Mouse (Mus musculus) layer of hippocampus, adult 2 months (tissue): ENCODE results near the gene Gabpb2. TPM values are rescaled to one million over a fixed set of nuclear protein-coding genes. Genes with fewer than 3 reads are reported as not detected.

Source experiments
- DNase-seq, 2 experiments: peaks; one replicate each; pipeline ENCODE4 v3.0.0; 2022; ENCODE audit warnings: low spot score in 2 of 2
- H3K27ac ChIP-seq: fragments of 200-600 bp; 2 replicates; pipeline ENCODE4 v1.8.1; 2022
- H3K4me3 ChIP-seq: fragments of 200-600 bp; 2 replicates; pipeline ENCODE4 v1.8.1; 2022; ENCODE audit warnings: mild to moderate bottlenecking
- CTCF ChIP-seq: fragments of 200-600 bp; conservative IDR thresholded peaks from 2 replicates; pipeline ENCODE4 v1.8.1; 2022; ENCODE audit warnings: antibody characterized with exemption, mild to moderate bottlenecking, moderate library complexity
- total RNA-seq, 2 experiments: library from RNA; stranded (reverse); gene quantifications; 2 replicates each; pipeline ENCODE4 v1.2.3; 2021

Gene Gabpb2
- total RNA-seq, 2 experiments from 2014 or later = 15.4 to 20.0 TPM

DNA sequence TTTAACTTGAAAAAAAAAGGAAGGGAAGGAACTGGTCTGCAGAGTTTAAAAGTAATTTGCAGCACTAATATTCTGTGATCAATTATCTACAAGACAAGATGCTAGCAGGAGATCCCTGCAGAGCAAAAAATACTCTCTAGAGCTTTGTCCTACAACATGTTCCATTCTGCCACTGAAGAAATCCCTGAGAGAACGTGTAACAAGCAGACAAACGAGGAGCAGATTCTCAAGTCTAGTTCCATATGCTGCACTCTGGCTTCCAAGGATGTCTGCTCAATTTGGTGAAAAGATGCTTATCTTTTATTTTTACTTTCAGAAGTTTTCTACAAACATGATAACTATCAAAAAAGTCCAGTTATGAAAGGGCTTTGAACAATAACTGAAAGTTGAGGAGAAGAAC is 17.2 kb downstream of the Gabpb2 start:
- peak overlapping the region; percentile 20 for H3K27ac ChIP-seq
- DNase-seq = peak in 1 of 2 experiments; percentile 35
- no peak overlapping the region for H3K4me3 ChIP-seq
- TF ChIP-seq CTCF = no peak

DNA sequence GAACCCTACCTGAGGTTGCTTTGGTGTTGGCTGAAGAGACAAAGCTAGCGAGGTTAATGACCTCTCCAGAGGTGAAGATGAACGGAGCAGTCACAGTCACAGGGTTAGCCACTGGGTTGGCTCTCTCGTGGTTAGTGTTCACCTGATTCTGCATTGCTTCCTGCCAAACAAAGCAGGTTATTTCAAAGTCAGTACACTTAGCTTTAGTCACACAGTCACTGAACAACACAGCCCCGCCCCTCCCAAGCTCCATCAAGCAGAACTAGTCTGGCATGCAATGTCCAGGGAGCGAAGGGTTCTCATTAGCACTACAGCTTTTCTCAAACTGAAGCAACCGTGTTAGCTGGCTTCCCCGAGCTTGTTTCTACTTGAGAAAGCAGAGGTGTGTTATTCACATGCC is 17.6 kb downstream of the Gabpb2 start:
- no peak overlapping the region for H3K4me3 ChIP-seq
- no peak for TF ChIP-seq CTCF
- peak overlapping the region; percentile 20 for H3K27ac ChIP-seq
- no peak for DNase-seq

DNA sequence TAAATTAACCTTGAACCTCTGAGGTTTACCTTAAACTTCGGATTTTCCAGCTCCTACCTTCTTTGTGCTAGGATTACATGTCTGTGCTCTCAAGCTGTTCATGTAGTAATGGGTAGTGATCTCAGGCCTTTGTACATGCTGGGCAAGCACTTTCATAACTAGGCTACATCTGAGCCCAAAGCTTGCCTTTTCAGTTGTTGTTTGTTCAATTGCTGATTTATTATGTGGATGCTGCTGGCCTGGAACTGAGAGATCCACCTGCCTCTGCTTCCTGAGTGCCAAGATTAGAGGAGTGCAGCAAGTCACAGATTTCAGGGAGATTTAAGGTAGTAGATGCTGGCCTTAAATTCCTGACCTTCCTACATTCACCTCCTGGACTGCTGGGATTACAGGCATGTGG is 18.6 kb downstream of the Gabpb2 start:
- TF ChIP-seq CTCF = no peak
- Histone ChIP-seq H3K4me3 (no peak overlapping the region), H3K27ac (no peak overlapping the region)
- DNase-seq = no peak

DNA sequence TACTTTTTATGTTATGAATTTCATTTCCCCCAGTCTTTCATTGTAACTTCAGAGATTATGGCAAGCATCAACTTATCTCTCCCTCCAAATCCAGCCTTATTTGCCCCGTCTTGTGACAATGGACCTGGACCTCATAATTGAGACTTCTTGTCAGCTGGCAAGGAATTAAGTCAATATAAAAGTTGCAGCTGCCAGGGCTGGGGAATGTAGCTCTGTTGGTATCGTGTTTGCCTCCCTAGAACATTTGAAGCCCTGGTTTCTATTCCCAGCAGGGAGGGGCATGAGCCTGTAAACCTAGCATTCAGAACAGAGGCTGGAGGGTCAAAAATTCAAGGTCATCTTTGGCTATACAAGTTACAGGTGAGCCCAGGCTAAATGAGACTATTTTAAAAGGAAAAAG is 21.9 kb downstream of the Gabpb2 start:
- no peak for DNase-seq
- no peak for TF ChIP-seq CTCF
- H3K4me3 ChIP-seq = no peak overlapping the region
- no peak overlapping the region for H3K27ac ChIP-seq

DNA sequence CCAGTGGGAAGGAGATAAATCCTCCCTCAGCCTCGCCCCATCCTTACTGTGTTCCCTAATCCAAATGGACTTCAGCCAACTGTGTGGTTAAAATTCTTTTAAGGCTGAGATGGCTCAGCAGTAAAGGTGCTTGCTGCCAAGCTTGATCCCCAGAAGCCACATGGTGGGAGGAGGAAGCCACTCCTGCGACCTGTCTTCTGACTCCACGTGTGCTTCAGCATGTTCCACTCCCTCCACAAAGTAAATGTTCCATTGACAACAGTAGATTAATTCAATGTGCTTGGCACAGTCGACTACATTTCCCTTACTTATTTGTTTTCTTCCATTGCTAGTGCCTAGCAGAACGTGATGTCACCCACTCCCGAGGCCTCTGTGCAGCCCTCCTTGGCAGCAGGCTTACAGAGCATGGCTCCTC is 23.0 kb downstream of the Gabpb2 start:
- DNase-seq = no peak
- no peak for TF ChIP-seq CTCF
- H3K27ac ChIP-seq = peak overlapping the region; percentile 36
- H3K4me3 ChIP-seq = no peak overlapping the region

DNA sequence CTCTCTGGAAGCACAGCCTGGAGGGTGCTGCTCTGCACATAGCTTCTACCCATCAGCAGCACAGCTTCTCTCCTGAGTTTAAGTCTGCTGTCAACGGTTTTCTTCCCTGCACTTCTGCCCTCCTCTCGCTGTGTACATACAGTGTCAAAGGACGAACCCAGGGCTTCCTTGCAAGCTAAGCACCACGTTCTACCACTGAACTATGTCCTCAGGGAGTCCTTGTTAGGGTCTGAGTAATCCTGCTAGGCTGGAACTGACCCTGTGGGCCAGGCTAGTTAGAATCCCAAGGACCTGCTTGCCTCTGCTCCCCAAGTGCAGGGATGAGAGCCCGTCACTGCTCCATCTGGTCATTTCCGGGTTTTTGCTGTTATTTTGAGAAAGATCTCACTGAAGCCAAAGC is 30.8 kb downstream of the Gabpb2 start:
- no peak for TF ChIP-seq CTCF
- no peak for DNase-seq
- Histone ChIP-seq H3K4me3 (no peak overlapping the region), H3K27ac (no peak overlapping the region)

DNA sequence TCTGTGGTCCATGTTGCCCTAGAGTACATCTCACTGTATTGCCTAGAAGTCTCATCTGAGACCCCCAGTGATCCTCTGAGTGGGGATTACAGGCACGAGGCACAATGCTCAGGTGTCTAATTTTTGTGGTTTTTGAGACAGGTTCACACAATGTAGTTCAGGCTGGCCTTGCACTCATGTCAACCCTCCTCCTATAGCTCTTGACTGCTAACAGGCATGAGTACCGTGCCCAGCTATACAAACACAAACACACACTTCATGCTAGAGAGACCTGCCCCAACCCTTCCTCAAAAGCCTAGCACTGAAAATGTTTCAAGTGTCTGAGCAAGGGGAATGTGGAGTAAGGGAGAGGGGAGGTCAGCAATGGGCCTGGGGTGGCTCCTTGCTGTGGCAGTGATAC is 31.6 kb downstream of the Gabpb2 start:
- Histone ChIP-seq H3K27ac (no peak overlapping the region), H3K4me3 (no peak overlapping the region)
- no peak for DNase-seq
- no peak for TF ChIP-seq CTCF

DNA sequence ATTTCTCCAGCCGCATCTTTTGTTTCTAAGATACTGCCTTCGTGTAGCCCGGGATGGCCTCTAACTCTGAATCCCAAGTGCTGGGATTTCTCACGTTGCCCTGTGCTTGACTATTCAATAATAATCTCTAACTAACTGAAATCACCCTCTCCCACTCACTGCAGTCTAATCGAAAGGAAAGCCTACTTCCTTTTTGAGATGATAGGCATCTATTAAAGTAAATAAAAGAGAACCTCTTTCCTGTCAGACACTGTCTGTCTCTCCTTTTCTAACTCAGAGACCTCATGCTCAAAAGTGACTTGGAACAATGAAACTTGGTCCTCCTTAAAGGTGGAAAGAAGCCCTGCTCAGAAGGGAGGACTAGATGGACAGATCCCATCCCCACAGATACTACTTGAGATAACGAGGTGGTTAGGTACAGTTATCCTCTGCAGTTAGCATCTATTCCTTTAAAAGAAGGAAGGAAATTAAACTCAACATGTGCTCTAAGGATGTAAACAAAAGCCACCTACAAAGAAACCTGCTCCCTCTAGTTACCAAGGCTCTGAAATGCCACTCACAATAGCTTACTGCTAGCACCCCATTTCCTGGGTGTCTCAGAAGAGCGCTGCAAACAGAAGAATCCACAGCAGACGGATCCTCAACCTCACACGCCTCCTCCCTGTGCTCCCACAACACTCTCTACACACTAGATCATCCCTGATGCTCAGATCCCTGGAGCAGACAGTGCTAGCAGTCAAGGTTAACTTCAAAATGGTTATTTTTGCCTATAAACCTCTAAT is 32.7 kb downstream of the Gabpb2 start:
- TF ChIP-seq CTCF = no peak
- Histone ChIP-seq H3K4me3 (no peak overlapping the region), H3K27ac (no peak overlapping the region)
- no peak for DNase-seq

DNA sequence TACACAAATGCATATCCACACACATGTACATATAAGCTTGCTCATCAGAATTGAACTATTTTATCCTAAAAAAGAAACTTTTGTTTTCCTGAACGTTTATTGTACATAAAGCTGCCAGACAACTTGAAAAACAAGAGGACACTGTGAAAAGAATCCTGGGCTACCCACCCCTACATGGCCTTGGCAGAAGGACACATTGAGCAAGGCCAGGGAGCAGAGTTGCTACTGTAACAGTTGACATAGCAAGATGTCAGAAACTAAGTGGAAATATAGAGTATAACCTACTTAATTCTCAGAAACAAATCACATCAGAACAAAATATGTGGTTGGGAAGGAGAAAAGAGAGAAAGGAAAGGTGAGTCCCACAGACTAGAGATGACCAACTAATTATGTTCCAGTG is 35.9 kb downstream of the Gabpb2 start:
- Histone ChIP-seq H3K27ac (no peak overlapping the region), H3K4me3 (no peak overlapping the region)
- no peak for TF ChIP-seq CTCF
- DNase-seq = no peak

DNA sequence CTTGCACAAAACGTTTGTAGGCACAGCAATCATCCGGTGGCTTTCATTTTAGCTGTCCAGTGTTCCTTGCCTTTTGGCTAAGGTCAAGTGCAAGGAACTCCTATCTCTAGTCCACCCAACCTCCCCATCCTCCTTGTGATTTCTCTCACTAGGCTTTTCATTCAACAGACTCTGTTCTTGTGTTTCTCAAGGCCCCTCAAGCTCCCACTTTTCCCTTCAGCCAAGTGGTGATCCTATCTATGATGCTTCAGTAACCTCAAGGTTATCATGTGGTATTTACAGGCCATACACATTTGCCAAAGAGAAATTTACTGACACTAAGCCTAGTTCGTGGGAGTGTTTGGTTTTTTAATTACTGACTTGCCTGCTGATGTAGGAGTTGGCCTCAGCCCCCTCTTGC is 37.8 kb downstream of the Gabpb2 start:
- no peak overlapping the region for H3K27ac ChIP-seq
- TF ChIP-seq CTCF = no peak
- DNase-seq = no peak
- no peak overlapping the region for H3K4me3 ChIP-seq

DNA sequence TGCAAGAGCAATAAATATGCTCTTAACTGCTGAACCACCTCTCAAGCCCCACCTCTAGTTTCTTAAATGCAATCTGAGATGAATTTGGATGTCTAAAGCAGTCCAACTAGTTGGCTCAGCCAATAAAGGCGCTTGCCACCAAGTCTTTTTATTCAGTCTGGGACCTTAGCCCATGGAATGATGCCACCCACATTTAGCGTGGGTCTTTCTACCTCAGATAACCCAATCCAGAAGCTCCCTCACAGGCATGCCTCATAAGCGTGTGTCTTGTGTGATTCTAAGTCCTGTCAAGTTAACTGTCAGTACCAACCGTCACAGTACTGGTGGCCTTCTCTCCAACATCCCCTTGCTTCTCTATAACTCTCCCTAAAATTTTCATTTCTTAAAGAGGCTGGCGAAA is 38.8 kb downstream of the Gabpb2 start:
- DNase-seq = no peak

DNA sequence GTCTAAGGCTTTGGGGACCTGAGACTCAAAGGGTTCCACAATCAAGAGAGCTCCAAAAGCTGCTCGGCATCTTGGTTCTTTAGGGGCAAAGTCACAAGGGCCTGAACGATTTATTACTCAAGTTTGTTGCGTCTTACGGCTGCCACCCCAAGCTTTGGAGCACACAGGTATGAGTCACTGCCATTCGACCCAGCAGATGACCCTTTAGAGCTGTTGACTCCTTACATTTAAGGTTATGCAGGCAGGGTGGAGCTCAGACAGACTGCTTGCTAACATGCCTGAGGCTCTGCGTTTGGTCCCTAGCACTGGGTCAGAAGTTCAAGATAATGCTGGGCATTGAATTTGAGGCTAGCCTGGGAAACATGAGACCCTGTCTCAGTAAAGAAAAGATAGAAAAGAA is 40.1 kb downstream of the Gabpb2 start:
- no peak overlapping the region for H3K4me3 ChIP-seq
- no peak overlapping the region for H3K27ac ChIP-seq
- no peak for DNase-seq
- TF ChIP-seq CTCF = no peak

More for the DNA sequence above, 38.8 kb downstream of the Gabpb2 start:
- Histone ChIP-seq H3K4me3 (no peak overlapping the region), H3K27ac (no peak overlapping the region)
- no peak for TF ChIP-seq CTCF

DNA sequence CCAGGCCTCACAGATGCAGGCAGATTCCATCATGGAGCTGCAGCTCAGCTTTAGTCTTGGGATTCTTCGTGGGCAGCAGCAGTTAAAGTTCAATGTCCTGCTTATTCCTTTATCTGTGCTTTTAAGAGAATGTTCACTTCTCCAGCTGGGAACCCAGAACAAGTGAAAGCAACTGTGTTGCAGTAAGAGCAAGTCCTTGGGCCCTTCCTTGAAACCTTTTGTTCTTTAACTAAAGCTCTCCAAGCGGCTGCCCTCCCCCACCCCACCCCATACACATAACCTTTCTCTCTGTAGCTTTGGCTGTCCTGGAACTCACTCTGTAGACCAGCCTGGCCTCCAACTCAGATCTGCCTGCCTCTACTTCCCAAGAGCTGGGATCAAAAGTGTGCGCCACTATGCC is 41.2 kb downstream of the Gabpb2 start:
- no peak overlapping the region for H3K4me3 ChIP-seq
- TF ChIP-seq CTCF = no peak
- H3K27ac ChIP-seq = no peak overlapping the region
- DNase-seq = no peak

DNA sequence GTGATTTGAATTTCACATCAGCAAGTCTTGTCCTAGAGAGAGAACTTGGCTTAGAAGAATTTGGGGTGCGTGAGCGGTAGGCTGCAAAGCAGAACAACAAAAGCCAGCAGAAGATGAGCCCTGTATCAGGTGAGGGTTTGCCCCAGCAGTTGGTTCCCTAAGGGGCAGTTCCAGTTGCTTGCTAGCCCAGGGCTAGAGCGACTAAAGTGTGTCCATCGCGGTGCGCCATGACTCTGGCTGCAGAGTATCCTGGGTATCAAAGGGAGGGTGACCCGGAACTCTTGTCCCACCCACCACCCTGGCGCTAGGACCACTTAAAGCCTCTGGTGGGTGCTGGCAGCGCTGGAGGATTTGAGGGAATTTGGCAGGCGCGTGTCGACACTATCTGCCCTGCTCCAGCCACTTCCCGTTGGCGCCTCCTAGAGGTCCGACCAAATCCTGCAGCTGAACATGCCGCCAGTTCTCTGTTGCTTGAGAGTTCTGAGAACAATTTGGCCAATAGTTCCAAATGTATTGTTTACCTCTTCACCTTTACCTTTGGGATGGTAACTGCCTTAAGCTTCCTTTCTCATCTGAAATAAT is 43.6 kb downstream of the Gabpb2 start:
- peak; percentile 95 for TF ChIP-seq CTCF
- Histone ChIP-seq H3K4me3 (peak overlapping the region; percentile 36; the same call in 1 of the 2 replicates), H3K27ac (no peak overlapping the region)
- peak; percentile 60 to 83 for DNase-seq
